Mouse (Mus musculus) naive thymus-derived CD4-positive, alpha-beta T cell, adult 2 months (primary cell): ENCODE results near the gene Map6d1.
A peak's percentile ranks its signal among the peaks of the same experiment; 100 is the strongest.

Source experiments
- DNase-seq: peaks from one replicate; pipeline ENCODE4 v3.0.0-alpha.2; 2011; ENCODE audit warnings: low read depth

Gene Map6d1

GRCm38 (mm10) chr16:20191161-20191882, 49.8 kb downstream of the Map6d1 start:
- DNase-seq = no peak

GRCm38 (mm10) chr16:20185368-20185767, 55.8 kb downstream of the Map6d1 start:
- DNase-seq = peak; percentile 57
